Mouse (Mus musculus) E14TG2a.4 (cell line): ENCODE results near the gene E130308A19Rik.

Experiments
- CTCF ChIP-seq: conservative IDR thresholded peaks from 2 replicates; pipeline ENCODE4 v1.5.1; 2014; ENCODE audit warnings: low read length
- POU5F1 ChIP-seq: IDR thresholded peaks from 2 replicates; pipeline ENCODE4 v1.6.1; 2014; ENCODE audit warnings: low read length, borderline replicate concordance

GRCm38 (mm10) chr4:59602704-59603103 lies 23.3 kb upstream of the E130308A19Rik start:
- TF ChIP-seq CTCF: 0 out of 2 replicates have a peak, but pooled peaks have one; percentile 2
- TF ChIP-seq POU5F1: no peak
